Mouse (Mus musculus) small intestine, adult 2 months (tissue): ENCODE data around the gene Cldn13.

ENCODE experiments used
- CTCF ChIP-seq: fragments of 200-500 bp; IDR thresholded peaks from 2 replicates; pipeline ENCODE4 v1.5.1; 2012; ENCODE audit warnings: low read depth, mild to moderate bottlenecking, control low read depth, inconsistent platforms, low read length, moderate library complexity, mixed read lengths; ENCODE audit not compliant: insufficient replicate concordance, insufficient read length; ENCODE audit errors: extremely low read depth
- POLR2A ChIP-seq: fragments of 200-500 bp; IDR thresholded peaks from 2 replicates; pipeline ENCODE4 v1.6.1; 2012; ENCODE audit warnings: low read depth, mild to moderate bottlenecking, control low read depth, inconsistent platforms, low read length, moderate library complexity

- TF ChIP-seq CTCF (no peak), POLR2A (no peak)
Observed at GRCm38 (mm10) chr5:134948085-134948439, 32.7 kb upstream of the Cldn13 start.
